Mouse (Mus musculus) forebrain, embryonic 15.5 days (tissue): ENCODE results near the gene Xrcc3. TPM values are rescaled to one million over a fixed set of nuclear protein-coding genes. Genes with fewer than 3 reads are reported as not detected.

Source experiments
- ATAC-seq: fragments of 200-750 bp; cut with Nextera tagmentation; replicated peaks from 2 replicates; pipeline ENCODE4 v1.8.0; 2017; ENCODE audit warnings: mild to moderate bottlenecking, moderate TSS enrichment, moderate library complexity
- H3K27ac ChIP-seq: fragments of 300-500 bp; sonication (generic); replicated peaks from 2 replicates; pipeline ENCODE4 v1.5.1; 2015; ENCODE audit warnings: mild to moderate bottlenecking, inconsistent platforms
- H3K27me3 ChIP-seq: fragments of 300-500 bp; sonication (generic); 2 replicates; pipeline ENCODE4 v1.6.1; 2015; ENCODE audit warnings: inconsistent platforms
- H3K36me3 ChIP-seq: fragments of 300-500 bp; sonication (generic); 2 replicates; pipeline ENCODE4 v1.6.1; 2015; ENCODE audit warnings: mild to moderate bottlenecking, inconsistent platforms
- H3K4me1 ChIP-seq: fragments of 300-500 bp; sonication (generic); 2 replicates; pipeline ENCODE4 v1.6.1; 2015; ENCODE audit warnings: inconsistent platforms
- H3K4me2 ChIP-seq: fragments of 300-500 bp; sonication (generic); replicated peaks from 2 replicates; pipeline ENCODE4 v1.6.1; 2015; ENCODE audit warnings: mild to moderate bottlenecking, inconsistent platforms
- H3K4me3 ChIP-seq: fragments of 300-500 bp; sonication (generic); 2 replicates; pipeline ENCODE4 v1.5.1; 2015; ENCODE audit warnings: mild to moderate bottlenecking, inconsistent platforms
- H3K9ac ChIP-seq: fragments of 300-500 bp; sonication (generic); replicated peaks from 2 replicates; pipeline ENCODE4 v1.6.1; 2015; ENCODE audit warnings: mild to moderate bottlenecking, inconsistent platforms
- H3K9me3 ChIP-seq: fragments of 300-500 bp; sonication (generic); 2 replicates; pipeline ENCODE4 v1.6.1; 2016; ENCODE audit warnings: inconsistent platforms
- WGBS: fragments of 180-500 bp; shearing (Covaris S2); methylation state at CpG from one replicate; pipeline ENCODE4 v1.1.7; 2015; ENCODE audit warnings: mixed read lengths; 5-methylcytosine and 5-hydroxymethylcytosine counted together
- polyA plus RNA-seq: library from polyadenylated mRNA; unstranded; fragments of >200 nt; fragmentation: Nextera tagmentation; extraction: Ambion mirVana; gene quantifications from 2 replicates; pipeline ENCODE4 v1.2.1, GENCODE M21; 2015

Gene Xrcc3
- polyA plus RNA-seq, result 4.5 and 4.8 TPM in 2 replicates

DNA sequence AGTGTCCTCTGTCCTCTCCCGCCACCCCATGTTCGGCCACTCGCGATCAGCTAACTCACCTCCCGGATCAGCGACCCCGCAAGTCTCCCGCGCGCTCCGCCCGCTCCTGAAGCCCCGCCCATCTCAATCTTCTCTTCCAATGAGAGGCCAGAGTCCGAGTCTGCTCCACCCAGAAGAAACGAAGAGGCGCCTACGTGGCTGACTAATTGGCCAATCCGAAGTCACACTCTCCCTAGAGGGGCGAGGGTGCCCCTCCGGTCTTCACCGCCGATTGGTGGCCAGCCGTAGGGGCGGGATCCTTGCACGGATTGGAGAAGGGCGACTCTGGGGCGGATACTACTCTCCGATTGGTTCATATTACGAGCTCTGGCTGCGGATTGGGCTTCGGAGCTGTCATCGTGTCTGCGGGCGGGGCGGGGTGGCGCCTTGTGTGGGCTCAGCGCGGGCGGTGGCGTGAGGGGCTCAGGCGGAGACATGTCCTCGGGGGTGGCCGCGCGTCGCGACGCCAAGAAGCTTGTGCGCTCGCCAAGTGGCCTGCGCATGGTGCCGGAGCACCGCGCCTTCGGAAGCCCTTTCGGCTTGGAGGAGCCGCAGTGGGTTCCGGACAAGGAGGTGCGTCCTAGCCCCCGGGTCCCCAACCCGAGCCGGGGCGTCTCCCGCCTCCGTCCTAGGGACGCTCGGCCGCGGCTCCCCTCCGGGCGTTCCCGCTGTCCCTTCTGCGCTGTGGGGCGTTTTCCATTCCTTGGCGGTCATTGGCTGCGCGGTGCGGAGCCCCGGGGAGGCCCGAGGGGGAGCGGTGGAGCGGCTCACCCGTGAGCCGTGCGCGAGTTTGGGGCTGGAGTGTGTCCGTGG lies at the start of gene Xrcc3, which contains the start of gene Zfyve21:
TSS of gene Xrcc3 (minus strand) at position 108 of the 852 bp plus-strand sequence.
TSS of gene Zfyve21 (plus strand) at position 405 of the 852 bp plus-strand sequence.
- Histone ChIP-seq H3K9ac (peak within 1 kb of the TSS; percentile 79), H3K4me3 (peak within 1 kb of the TSS; percentile 93), H3K27ac (peak within 1 kb of the TSS; percentile 81), H3K4me2 (peak within 1 kb of the TSS; percentile 95), H3K9me3 (no peaks in the 10 kb centered on the region), H3K27me3 (no peaks in the 10 kb centered on the region), H3K36me3 (no peaks in the 10 kb centered on the region), H3K4me1 (peaks cover 44% of the 10 kb centered on the region)
- under 1% methylated on average over 87 of the region's 87 CpGs for WGBS
- peak; percentile 100 for ATAC-seq

DNA sequence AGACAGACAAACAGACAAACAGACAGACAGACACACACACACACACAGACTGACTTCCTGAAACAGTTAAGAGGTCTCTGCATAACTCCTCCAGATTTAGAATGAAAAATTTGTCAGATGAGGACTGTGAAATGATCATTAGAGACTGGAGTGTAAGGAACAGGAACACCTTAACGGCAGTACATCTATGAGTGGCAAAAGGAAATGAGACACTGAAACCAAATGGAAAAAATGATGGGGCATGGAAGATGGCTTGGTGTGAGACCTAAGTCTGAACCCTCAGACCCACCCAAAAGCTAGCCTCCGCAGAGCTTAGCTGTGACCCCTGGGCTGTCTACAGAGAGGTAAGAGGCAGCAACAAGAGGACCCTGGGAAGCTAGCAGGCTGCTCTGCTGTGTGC lies 41.8 kb upstream of the Xrcc3 start:
- H3K36me3 ChIP-seq, result no peaks in the 10 kb centered on the region
- H3K9me3 ChIP-seq, result no peaks in the 10 kb centered on the region
- H3K4me1 ChIP-seq, result no peaks in the 10 kb centered on the region
- no peak overlapping the region for H3K9ac ChIP-seq
- 96% methylated on average over 2 of the region's 2 CpGs for WGBS
- H3K4me3 ChIP-seq, result no peak overlapping the region
- no peaks in the 10 kb centered on the region for H3K27me3 ChIP-seq
- no peak for ATAC-seq
- H3K27ac ChIP-seq, result no peak overlapping the region
- no peak overlapping the region for H3K4me2 ChIP-seq

DNA sequence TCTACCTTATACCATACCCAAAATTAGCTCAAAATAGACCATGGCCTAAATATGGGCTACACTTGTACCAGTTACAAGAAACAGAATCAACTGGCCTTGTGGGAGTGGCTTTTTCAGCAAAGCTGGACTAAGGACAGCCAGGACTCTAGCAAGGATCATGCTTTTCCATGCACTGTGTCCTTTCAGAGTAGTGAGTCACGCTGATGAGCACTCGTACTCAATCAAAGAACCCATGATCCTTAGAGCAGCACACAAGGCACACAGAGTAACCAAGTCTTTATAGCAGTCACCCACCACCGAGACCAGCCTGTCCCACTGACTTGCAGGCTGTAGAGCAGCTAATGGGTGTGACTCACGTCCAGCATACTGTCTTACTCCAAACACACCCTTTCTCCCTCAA lies 39.9 kb upstream of the Xrcc3 start:
- no peak overlapping the region for H3K27ac ChIP-seq
- no peak overlapping the region for H3K4me2 ChIP-seq
- H3K36me3 ChIP-seq, result no peaks in the 10 kb centered on the region
- WGBS, result 77% methylated on average over 4 of the region's 4 CpGs
- no peak overlapping the region for H3K9ac ChIP-seq
- no peak overlapping the region for H3K4me3 ChIP-seq
- no peaks in the 10 kb centered on the region for H3K4me1 ChIP-seq
- no peaks in the 10 kb centered on the region for H3K9me3 ChIP-seq
- no peak for ATAC-seq
- H3K27me3 ChIP-seq, result no peaks in the 10 kb centered on the region

DNA sequence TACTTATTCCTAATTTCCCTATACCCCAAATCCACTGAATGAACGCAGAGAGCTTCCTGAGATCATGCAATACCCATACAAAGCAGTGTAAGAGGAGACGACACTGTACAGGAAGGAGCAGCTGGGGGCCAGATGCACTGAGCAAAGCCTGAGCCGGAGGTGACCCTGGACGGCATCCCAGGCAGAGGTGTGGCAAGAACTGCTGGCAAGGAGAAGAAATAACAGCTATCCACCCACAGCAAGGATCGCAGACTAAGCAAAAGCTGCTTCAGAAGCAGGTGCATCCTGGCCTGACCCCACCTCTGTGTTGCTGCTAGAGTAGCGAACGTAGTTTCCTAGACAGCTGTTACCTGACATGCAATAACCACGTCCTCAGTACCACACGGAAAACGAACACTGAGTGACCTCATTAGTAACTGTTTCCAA lies 39.4 kb upstream of the Xrcc3 start:
- no peaks in the 10 kb centered on the region for H3K36me3 ChIP-seq
- no peak for ATAC-seq
- no peaks in the 10 kb centered on the region for H3K4me1 ChIP-seq
- no peaks in the 10 kb centered on the region for H3K27me3 ChIP-seq
- H3K4me3 ChIP-seq, result no peak overlapping the region
- 68% methylated on average over 10 of the region's 10 CpGs for WGBS
- no peak overlapping the region for H3K27ac ChIP-seq
- H3K4me2 ChIP-seq, result no peak overlapping the region
- no peaks in the 10 kb centered on the region for H3K9me3 ChIP-seq
- no peak overlapping the region for H3K9ac ChIP-seq

DNA sequence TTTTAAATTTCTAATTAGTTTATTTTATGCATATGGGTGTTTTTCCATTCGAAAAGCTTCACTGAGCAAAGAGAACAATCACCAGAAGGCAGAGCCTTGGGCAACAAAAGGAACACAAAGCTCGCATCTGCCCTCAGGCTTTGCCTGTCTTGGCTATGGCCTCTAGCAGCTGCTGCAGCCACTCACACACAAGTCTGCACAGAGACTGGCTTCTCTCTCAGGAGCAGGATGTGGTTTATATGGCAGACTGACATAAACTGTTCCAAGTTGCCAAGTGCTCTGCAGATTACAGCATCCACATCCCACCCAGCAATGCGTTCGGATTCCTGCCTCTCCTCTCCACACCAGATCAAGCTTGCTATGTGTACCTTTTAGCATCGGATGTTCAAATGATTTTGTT lies 38.1 kb upstream of the Xrcc3 start:
- Histone ChIP-seq H3K27me3 (no peaks in the 10 kb centered on the region), H3K9me3 (no peaks in the 10 kb centered on the region), H3K4me1 (no peaks in the 10 kb centered on the region), H3K4me2 (no peak overlapping the region), H3K4me3 (no peak overlapping the region), H3K36me3 (no peaks in the 10 kb centered on the region), H3K27ac (no peak overlapping the region), H3K9ac (no peak overlapping the region)
- no peak for ATAC-seq
- 68% methylated on average over 5 of the region's 5 CpGs for WGBS

DNA sequence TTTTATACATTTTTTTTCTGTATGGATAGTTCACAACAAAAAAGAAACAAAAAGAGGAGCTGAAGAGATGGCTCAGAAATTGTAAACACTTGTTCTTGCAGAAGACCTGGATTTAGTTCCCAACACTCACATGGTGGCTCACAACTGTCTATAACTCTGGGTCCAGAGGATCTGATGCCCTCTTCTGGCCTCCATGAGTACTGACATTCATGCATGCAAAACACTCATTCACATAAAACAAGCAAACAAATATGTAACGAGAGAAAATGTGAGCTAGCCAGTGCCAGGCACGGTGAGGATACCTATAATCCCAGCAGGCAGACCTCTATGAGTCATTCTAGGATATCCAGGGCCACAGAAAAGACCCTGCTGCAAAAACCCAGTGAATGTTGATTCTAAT lies 37.6 kb upstream of the Xrcc3 start:
- no peaks in the 10 kb centered on the region for H3K4me1 ChIP-seq
- H3K27me3 ChIP-seq, result no peaks in the 10 kb centered on the region
- H3K4me3 ChIP-seq, result no peak overlapping the region
- H3K9me3 ChIP-seq, result no peaks in the 10 kb centered on the region
- no peak overlapping the region for H3K27ac ChIP-seq
- 58% methylated on average over 2 of the region's 2 CpGs for WGBS
- H3K9ac ChIP-seq, result no peak overlapping the region
- no peak for ATAC-seq
- no peaks in the 10 kb centered on the region for H3K36me3 ChIP-seq
- H3K4me2 ChIP-seq, result no peak overlapping the region

DNA sequence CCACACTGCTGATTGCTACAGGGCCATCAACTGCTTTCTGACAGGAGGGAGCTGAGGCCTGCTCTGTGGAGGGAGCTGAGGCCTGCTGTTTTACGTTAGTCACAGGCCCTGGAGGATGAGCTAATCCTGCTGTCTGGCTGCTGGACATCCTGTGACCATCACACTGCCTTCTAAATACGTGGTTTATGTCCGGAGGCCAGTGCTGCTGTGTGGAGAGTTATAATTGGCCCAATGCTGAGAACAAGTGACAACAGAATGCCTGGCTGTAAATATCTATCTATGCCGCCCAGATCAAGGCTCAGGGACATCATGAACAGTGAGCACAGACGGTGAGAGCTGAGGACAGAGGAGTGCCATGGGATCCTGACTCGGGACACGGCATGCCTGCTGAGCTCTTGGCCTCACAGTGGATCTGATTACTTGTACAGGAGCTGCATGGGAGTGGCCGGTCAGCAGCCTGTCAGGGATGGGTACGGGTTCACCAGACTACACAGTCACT lies 34.7 kb upstream of the Xrcc3 start:
- H3K27ac ChIP-seq, result no peak overlapping the region
- no peaks in the 10 kb centered on the region for H3K9me3 ChIP-seq
- H3K4me1 ChIP-seq, result no peaks in the 10 kb centered on the region
- 89% methylated on average over 9 of the region's 9 CpGs for WGBS
- no peaks in the 10 kb centered on the region for H3K27me3 ChIP-seq
- peaks cover 2% of the 10 kb centered on the region; the same call in 1 of the 2 replicates for H3K36me3 ChIP-seq
- no peak overlapping the region for H3K4me2 ChIP-seq
- ATAC-seq, result no peak
- H3K4me3 ChIP-seq, result no peak overlapping the region
- no peak overlapping the region for H3K9ac ChIP-seq

DNA sequence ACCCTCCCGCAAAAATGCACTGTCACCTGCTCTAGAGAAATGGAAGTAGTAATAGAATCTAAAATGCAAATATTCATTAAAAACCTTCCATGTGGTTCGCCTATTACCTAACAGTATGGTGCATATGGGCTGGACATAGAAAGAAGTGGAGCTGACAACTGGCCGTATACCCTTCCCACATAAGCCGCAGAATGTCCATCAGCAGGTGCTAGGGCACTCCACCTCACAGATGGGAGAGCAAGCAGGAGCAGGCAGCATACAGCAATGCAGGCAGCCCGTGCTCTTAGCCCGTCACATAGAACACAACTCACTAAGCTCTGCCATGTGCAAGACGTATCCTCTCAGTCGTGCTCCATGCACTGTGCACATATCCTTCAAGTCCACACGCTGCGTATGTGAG lies 33.1 kb upstream of the Xrcc3 start:
- H3K9ac ChIP-seq, result no peak overlapping the region
- no peak overlapping the region for H3K27ac ChIP-seq
- no peaks in the 10 kb centered on the region for H3K27me3 ChIP-seq
- no peaks in the 10 kb centered on the region for H3K9me3 ChIP-seq
- no peak overlapping the region for H3K4me3 ChIP-seq
- H3K4me2 ChIP-seq, result no peak overlapping the region
- no peaks in the 10 kb centered on the region for H3K4me1 ChIP-seq
- 89% methylated on average over 10 of the region's 10 CpGs for WGBS
- H3K36me3 ChIP-seq, result peaks cover 4% of the 10 kb centered on the region
- ATAC-seq, result no peak

DNA sequence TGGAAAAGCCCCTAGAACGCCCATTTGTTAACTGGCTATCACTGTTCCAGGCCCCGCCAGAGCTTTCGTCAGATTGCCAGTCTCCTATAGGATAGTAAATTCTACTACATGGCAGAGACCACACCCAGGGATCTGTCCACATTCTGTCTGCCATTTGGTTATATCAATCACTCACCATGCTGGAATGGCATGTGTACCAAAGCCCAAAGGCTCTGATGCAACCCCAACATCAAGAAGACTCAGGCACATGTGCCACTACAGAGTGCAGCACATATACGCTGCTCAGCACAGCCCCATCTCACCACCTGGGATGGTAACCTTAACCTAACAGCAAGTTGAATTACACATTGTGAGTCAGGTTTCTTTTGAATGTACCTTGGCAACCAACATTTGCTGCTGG lies 32.3 kb upstream of the Xrcc3 start:
- H3K4me2 ChIP-seq, result no peak overlapping the region
- WGBS, result 88% methylated on average over 4 of the region's 4 CpGs
- no peaks in the 10 kb centered on the region for H3K4me1 ChIP-seq
- H3K9me3 ChIP-seq, result no peaks in the 10 kb centered on the region
- no peak overlapping the region for H3K4me3 ChIP-seq
- H3K36me3 ChIP-seq, result peaks cover 4% of the 10 kb centered on the region
- no peak for ATAC-seq
- no peak overlapping the region for H3K27ac ChIP-seq
- H3K9ac ChIP-seq, result no peak overlapping the region
- H3K27me3 ChIP-seq, result no peaks in the 10 kb centered on the region

DNA sequence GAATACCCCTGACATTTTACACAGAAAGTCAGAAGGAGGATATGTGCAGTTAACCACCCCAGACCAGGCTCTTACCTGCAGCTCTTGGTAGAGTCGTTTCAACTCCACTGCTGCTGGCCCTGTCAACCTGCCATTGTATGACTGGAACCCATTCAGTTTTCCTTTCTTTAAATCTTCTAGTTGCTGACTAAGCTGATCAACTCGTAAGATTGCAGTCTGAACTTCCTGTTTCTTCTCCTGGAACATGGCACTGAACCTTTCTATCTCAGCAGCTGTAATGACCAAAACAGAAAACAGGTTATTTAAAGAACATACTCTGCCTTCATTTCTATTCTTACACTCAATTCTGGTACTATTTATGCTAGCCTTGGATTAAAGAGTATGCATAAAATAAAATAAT lies 29.8 kb upstream of the Xrcc3 start:
- H3K36me3 ChIP-seq, result peaks cover 5% of the 10 kb centered on the region

DNA sequence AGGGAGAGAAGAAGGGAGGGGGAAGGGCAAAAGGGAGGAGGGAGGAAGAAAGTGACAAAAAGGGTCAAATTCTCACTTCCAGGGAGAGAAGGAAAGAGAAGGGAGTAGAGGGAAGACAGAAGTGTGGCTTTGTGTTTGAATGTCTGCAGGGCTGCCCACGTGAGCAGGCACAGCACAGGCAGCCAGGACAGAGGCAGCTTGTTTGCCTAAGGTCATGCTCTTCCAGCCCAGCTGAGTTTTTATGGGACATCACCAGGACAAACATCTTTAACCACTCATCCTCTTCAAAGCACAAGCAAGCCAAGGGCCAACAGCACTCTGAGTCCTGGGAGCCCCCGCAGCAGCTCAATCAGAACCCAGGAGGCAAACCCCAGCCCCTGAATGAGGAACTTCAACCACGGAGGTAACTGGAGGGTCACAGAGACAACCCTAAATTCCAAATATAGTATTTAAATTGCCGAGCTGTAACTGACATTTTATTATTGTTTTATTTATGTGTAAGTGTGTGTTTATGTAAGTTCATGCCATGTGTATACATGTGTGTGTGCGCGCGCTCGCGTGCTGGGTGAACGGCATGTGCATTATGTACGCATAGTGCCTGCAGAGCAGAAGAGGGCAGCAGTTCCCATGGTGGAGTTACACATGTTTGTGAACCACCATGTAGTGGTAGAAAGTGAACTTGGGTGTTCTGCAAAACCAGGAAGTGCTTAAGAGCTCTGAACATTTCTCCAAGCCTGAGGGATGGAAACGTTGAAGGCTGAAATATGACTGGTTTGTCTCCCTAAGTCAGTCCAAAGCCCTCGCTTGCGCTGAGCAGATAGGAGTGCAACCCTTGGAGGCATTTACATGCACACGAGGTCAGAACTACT lies 29.1 kb upstream of the Xrcc3 start:
- H3K9ac ChIP-seq, result no peak overlapping the region
- H3K9me3 ChIP-seq, result no peaks in the 10 kb centered on the region
- ATAC-seq, result no peak
- no peaks in the 10 kb centered on the region for H3K4me1 ChIP-seq
- H3K4me3 ChIP-seq, result no peak overlapping the region
- H3K4me2 ChIP-seq, result no peak overlapping the region
- H3K27me3 ChIP-seq, result no peaks in the 10 kb centered on the region
- no peak overlapping the region for H3K27ac ChIP-seq
- H3K36me3 ChIP-seq, result peaks cover 11% of the 10 kb centered on the region
- 87% methylated on average over 15 of the region's 15 CpGs for WGBS

More for the DNA sequence above, 29.8 kb upstream of the Xrcc3 start:
- ATAC-seq, result no peak
- no peaks in the 10 kb centered on the region for H3K4me1 ChIP-seq
- H3K4me2 ChIP-seq, result no peak overlapping the region
- no peak overlapping the region for H3K4me3 ChIP-seq
- no peak overlapping the region for H3K9ac ChIP-seq
- H3K27ac ChIP-seq, result no peak overlapping the region
- H3K27me3 ChIP-seq, result no peaks in the 10 kb centered on the region
- 62% methylated on average over 2 of the region's 2 CpGs for WGBS
- no peaks in the 10 kb centered on the region for H3K9me3 ChIP-seq

DNA sequence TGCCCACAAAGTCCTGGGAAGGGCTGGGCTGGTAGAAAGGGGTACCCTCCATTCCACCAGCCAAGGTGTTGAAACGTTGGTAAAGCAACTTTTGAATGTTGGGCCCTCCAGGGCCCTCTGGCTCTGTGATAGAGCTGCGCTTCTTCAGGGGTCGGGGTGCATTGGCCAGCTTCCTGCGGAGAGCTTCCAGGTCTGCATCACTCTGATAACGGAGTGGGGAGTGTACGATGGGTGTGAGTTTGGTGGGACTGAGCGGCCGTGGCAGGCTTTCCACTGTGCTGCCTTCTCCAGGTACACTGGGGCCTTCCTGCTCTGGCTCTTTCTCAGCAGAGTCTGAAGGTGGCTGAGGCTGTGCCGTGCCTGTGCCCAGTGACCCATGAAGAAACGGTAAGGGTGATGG lies 19.8 kb upstream of the Xrcc3 start:
- no peaks in the 10 kb centered on the region for H3K27me3 ChIP-seq
- H3K9me3 ChIP-seq, result no peaks in the 10 kb centered on the region
- peaks cover 9% of the 10 kb centered on the region for H3K4me1 ChIP-seq
- H3K36me3 ChIP-seq, result peaks cover 62% of the 10 kb centered on the region
- H3K4me3 ChIP-seq, result no peak overlapping the region
- H3K9ac ChIP-seq, result no peak overlapping the region
- no peak overlapping the region for H3K27ac ChIP-seq
- ATAC-seq, result no peak
- WGBS, result 89% methylated on average over 10 of the region's 10 CpGs
- H3K4me2 ChIP-seq, result no peak overlapping the region
